Mouse (Mus musculus) ES-E14 (cell line): Measurements from ENCODE around the gene Minos1.
A peak's percentile ranks its signal among the peaks of the same experiment; 100 is the strongest.

Experiments used
- HCFC1 ChIP-seq: IDR thresholded peaks from 2 replicates; pipeline ENCODE4 v1.6.1; 2012; ENCODE audit warnings: low read length, inconsistent platforms, borderline replicate concordance; ENCODE audit not compliant: insufficient read depth
- ZC3H11A ChIP-seq: IDR thresholded peaks from 2 replicates; pipeline ENCODE4 v1.6.1; 2012; ENCODE audit warnings: low read depth, mild to moderate bottlenecking, inconsistent platforms, low read length, borderline replicate concordance

DNA sequence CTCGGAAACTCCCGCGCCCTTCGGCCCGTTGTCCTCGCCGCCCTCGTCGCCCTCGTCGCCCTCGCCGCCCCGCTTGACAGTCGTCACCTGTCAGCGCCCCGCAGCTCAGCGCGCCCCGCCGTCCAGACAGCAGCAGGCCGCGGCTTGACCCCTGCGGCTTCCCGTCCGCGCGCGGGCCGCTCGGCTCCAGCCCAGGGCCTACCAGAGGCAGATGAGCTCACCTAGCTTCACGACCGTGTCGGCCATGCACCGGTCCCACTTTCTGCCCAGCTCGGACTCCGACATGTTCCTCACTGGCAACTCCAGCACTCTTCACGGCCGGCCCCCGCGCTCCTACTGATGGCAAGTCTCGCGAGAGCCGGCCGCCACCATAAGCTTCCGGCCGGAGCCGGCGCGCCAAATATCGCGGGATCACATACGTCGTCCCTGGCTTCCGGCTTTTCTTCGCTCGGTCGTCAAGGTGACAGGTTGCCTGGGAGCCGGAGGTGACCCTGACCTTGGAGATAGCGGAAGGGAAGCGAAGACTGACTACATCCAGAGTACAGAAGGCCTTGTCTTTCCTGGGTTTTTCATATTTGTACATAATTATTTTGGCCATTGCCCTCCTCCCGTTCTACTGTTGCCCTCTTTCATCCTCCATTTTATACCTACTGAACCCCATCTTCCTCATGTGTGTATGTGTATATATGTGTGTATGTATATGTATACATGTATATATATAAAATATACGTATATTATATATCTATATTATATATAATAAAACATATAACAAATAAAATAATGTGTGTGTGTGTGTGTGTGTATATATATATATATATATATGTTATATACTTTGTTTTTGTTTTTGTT, at the start of gene Minos1:
- 0 out of 2 replicates have a peak, but pooled peaks have one; percentile 62 for TF ChIP-seq HCFC1
- TF ChIP-seq ZC3H11A = no peak
